Mouse (Mus musculus): ENCODE results near the gene Akt2.
A peak's percentile ranks its signal among the peaks of the same experiment; 100 is the strongest.

The Akt2 gene

DNA sequence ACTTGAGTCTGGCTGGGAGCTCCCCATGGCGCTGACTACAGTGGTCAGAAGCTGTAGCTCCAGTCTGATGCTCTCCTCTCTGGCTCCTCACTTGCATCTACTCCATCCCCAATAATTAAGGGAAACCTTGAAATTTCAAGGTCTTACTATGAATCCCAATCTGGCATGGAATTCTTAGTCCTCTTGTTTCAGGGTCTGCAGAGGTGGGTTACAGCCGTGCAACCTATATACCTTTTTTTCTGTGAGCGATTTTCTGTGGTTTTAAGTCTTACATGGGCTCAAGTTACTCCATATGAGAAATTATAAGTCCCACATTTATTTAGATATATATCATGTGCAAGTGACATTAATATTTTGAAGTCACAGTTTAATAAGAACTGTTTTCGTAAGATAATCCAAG lies 1.3 kb upstream of the Akt2 start:
- DNase-seq (ENCODE audit: low spot score): no peak

DNA sequence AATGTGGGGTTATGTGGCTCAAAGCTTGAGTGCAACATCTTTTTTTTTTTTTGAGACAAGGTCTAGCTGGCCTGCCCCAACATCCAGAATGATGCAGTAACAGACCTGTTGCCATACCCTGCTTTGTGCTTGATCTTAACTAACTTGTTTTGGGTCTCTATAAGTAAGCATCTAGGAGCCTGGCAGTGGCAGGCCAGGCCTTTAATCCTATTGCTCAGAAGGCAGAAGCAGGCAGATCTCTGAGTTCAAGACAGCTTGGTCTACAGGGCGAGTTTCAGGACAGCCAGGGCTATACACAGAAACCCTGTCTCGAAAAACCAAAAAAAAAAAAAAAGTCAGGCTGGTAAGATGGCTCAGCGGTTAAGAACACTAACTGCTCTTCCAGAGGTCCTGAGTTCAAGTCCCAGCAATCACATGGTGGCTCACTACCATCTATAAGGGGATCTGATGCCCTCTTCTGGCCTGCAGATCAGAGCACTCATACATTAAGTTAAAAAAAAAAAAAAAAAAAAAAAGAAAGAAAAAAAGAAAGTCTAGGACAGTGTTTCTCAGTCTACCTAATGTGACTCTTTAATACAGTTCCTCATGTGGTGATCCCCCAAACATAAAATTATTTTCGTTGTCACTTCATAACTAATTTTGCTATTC lies 662 bp upstream of the Akt2 start:
- DNase-seq (ENCODE audit: low spot score): no peak

DNA sequence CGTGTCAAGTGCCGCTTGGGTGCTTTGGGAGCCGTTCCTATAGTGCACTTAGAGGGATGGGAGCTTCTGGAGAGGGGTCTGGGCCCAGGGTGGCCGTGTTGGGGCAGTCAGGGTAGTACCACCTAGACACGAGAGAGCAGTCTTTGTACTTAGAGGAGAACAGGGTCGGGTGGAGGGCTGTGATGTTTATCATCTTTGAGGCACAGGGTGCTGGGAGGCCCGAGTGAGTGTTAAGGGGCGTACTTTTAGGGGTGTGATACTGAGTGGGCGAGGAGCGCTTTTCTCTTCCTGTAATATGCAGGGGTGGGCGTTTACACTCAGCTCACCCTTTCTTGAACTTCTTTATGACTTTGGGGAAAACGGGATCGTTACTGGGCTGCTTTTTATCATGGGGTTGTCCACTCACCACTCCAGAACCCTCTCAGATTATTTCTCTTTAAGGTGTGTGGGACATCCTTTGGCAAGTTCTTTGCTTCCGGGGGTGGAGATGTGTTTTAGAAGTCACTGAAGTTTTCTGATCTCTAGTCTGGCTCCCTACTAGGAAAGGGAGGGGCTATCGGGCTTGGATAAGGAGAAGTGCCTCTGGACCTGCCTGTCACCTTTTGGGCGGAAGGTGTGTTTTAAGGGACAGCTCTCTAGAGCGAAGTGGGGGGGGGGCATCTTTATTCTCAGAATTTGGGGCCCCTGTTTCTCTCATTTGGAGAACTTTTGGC lies 1.0 kb downstream of the Akt2 start:
- DNase-seq (ENCODE audit: low spot score): no peak

DNA sequence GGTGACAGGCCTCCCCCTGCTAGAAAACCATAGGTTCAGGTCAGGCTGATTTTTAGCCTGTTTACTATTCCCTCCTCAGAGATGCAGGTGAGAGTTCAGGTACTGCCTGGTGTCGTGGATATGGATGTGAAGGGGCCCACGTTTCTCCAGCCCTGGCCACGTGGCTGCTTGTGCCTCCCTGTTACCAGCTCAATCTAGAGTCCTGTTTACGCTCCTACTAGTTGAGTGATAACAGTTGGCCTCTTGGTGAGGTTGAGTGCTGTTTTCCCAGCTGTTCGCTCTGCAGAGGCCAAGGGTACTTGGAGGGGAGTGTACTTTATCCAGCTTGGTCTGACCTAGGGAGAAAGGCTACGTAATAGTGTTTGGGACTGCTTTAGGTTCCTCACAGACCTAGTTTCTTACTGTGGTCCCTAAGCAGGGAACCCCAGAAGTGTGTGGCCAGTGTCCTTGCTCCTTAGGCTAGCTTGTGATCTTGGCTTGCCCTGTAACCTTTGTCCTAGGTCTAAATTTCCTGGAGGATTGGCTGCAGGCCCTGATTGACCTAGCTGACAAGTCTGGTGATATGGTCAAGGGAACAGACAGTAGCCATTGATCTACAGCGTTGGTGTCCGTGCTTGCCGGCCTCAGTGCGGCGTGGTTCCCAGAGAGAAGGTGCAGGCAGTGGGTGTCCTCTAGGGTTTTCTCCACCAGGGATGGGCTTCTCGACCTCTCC lies 1.7 kb downstream of the Akt2 start:
- no peak for DNase-seq (ENCODE audit: low spot score)

DNA sequence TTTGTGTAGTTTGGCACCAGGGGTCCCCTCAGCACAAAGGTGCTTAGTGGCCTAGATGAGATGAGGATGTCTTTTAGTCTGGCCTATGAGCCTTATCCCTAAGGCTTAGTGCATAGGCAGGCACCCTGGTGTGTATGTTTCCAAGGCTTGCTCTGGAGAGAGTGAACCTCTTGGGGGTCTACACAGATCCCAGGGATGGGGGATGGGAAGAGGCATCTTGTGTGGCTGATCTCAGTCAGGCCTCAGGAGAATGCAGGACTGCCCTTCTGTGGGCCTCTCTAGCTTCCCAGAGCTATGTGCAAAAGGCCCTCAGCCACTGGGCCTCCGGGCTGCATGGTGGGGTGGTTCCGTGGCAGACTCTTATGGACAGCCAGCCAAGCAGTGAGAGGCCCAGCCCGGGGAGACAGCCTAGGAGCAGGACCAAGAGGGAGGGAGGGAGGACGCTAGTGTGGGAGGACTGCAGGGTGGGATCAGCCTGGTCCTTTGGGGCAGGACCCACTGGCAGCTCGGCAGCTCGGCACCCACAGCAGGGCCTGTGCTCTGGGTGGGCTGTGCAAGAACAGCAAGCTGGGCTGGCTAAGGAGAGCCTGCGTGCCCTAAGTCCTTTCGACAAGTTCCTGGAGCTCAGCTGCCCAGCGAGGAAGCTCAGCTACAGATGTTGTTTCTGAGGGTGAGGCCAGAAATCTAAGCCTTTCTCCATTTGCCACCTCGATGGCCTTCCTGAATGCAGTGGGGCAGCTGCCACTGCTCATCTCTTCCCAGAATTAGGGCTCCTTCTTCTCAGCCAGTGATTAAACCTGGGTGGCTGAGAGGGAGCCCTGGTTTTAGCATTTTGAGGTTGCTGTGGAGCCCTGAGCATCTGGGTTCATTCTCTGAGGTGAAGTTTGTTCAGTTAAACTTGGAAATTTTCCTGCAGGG lies 5.5 kb downstream of the Akt2 start:
- DNase-seq (ENCODE audit: low spot score): peak; percentile 40

DNA sequence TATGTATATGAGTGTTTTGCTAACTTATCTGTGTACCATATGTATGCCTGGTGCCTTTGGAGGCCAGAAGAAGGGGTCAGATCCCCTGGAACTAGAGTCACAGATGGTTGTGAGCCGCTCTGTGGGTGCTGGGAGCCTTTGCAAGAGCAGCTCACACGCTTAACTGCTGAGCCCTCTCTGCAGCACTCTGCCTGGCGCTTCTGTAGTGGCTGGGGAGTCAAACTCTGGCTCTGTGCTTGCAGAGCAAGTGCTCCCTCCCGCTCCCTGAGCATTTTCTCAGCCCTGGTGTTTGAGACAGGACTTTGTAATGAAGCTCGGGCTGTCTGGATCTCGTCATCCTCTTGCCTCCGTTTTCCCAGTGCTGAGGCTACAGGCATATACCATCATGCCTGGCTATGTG lies 6.7 kb downstream of the Akt2 start:
- no peak for DNase-seq (ENCODE audit: low spot score)

DNA sequence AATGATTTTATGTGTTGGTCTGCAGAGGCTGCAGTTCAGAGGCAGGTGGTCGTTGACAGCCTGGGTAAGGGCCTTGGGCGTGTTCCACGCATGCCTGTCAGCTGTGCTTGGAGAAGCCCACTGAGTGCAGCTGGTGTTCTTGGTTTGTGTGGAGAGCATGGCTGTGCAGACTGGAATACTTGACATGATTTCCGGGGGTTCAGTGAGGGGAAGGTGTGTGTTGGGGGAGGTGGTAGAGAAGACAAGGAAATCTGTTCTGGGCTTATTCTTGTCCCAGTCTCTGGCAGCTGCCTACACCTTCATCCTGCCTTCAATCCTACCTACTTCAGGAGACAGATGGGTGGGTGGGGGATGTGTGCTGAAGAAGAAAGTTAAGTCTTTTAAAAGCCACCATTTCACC lies 10.3 kb downstream of the Akt2 start:
- DNase-seq (ENCODE audit: low spot score): no peak

DNA sequence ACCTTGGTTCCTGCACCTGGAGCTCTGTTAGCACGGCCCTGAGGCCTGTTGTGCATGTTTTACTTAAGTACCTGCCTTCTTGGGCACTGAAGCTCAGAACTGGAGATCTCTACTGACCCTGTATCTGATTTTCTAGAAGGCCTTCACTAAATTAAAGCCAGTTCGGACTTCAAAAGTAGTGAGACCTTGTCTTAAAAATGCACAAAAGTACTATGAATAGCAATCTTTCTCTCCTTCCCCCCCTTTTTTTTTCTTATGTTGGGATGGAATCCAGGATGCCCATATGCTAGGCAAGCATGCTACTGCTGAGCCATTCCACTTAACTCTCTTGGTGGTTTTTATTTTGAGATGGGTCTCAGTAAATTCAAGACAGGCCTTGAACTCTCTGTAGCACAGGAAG lies 10.8 kb downstream of the Akt2 start:
- no peak for DNase-seq (ENCODE audit: low spot score)

DNA sequence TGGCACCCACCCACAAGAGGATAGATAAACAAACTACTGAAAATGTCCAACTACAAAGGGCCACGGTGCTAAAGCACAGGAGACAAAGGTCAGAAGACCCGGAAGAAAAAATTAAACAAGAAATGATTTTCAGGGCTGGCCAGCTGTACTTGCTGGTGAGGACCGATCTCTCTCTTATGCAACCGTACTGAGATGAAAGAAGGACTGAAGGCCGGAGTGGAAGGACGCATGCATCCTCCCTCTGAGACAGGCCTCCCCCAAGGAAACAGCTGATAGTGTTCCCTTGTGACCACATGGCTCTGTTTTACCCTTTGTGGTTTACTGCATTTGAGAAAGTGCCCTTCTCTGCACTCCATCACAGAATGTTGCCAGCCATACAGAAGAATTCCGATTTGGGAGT lies 11.5 kb downstream of the Akt2 start:
- DNase-seq (ENCODE audit: low spot score): no peak

DNA sequence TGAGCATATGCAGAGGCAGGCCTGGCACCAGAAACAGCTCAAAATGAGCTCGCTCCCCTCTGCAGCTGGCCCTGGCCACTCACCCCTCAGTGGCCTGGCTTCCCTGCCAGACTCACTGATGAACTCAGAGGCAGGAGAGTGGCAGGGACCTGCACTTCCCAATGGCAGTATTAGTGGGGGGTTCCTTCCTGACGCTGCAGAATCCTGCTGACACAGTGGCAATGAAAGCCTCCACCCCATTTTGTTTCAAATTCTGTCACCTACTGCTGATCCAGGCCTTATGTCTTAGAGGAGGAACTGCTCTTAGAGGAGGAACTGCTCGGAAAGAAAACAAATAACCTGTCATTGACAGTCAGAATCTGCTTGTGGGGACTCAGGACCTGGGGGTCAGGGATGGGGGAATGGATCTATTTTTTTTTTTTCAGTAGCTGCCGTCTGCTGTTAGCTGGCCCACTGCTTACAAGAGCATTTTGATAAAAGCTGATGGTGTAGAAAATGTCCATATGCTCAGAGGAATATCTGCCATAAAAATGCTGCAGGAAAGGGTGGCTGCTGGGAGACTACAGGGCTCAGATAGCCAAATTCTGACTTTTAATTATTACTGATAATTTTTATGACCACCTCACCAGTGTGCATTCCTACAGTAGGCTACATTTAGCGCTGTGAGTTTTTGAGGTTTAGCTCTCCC lies 13.5 kb downstream of the Akt2 start:
- no peak for DNase-seq (ENCODE audit: low spot score)

DNA sequence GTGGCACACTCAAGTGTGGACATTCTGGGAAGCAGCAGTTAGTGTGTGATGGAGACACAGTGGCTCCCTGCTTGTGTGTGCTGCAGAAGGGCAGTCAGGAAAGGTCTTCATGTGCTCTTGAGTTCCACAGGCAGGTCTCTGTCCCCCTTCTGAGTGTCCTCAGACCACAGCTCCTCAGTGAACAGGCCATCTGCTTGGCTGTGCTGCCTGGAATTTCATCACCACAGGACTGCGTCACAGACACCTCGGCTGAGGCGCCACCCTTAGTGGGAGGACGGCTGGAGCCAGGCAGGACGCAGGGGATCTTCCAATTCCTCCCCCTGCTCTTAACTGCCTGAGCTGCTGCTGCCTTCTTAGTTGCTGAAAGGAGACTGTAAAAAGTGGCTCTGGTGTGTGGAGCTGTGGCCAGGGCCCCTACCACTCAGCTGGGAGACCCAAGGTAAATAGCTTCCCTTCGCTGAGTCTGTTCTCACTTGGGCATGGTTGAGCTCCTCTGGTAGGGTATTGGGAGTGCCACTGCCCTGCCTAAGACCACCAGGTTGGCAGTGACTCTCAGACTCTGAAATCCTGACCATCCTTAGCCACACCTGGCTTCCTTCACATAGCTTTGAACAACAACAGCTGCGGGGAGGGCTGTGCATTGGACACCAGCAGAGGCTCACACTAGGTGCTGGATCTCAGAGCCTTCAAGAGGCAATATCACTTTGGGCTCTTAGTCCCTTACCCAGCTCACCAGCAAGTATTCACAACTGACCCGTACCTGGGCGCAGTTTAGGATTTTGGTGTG lies 14.3 kb downstream of the Akt2 start:
- DNase-seq (ENCODE audit: low spot score): peak; percentile 50

DNA sequence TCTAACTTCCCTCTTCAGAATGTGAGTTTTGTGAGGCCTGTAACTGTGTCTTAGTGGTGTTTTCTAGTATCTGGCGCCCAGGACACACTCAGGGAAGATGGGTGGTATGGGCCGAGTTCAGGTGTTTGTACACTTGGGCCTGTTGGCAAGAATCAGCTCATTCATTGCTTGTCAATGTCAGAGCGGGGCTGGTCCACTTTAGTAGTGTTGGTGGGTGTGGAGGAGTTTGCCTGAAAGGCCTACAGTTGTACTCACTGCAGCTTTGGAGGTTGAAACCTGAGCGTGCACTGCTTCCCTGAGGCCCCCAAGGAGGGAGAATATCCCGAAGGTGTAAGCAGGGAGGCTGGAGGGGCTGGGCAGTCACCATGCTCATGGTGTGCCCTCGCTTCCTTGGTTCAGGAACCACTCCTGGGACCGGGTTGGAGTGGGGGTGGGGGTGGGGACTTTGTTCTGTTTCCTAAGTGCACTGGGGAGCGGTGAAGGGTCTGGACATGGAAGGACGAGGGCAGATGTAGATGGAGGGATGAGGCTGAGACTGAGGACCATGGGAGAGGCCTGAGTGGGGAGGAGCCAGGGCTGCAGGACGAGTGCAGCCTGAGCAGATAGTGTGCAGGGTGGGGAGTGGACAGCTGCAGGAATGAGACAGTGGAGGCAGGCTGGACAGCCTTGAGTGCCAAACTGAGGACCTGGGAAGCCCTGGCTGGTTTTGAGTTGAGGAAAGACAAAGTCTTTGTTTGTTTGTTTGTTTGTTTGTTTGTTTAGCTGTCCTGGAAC lies 15.3 kb downstream of the Akt2 start:
- no peak for DNase-seq (ENCODE audit: low spot score)

DNA sequence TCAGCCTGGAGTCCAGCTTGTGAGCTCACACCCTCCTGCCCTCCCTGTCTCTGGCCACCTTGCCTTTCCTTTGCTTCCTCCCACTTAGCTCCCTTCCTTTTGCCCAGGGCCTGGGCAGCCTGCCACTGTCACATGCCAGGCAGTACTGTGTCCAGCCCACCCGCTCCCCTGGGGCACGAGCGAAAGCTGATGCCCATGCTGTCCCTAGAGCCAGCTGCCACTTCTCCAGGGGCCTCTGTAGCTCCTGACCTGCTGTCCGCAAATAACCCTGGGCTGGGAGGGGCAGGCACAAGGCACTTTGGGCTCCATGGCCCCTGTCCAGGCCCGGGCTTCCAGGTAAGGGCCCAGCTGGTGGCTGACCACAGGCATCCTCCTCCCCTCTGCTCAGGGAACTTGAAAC lies 16.2 kb downstream of the Akt2 start:
- DNase-seq (ENCODE audit: low spot score): no peak

DNA sequence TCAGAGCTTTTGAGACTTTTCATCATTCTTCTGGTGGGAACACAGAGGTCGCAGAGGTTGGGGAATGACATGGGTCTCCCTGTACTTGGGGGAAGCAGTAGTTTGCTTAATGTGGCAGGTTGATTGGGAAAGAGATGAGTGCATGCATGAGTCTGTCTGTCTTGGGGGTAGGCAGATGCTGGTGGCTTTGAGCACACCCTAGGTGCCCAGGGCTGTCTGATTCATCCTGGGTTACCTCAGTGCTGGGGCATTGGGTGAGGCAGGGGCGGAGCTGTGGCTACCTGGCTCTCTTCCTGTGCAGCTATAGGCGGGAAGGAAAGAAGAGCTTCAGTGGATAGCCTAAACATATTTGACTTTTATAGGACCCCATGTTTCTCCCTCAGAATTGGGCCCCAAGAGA lies 16.8 kb downstream of the Akt2 start:
- no peak for DNase-seq (ENCODE audit: low spot score)

DNA sequence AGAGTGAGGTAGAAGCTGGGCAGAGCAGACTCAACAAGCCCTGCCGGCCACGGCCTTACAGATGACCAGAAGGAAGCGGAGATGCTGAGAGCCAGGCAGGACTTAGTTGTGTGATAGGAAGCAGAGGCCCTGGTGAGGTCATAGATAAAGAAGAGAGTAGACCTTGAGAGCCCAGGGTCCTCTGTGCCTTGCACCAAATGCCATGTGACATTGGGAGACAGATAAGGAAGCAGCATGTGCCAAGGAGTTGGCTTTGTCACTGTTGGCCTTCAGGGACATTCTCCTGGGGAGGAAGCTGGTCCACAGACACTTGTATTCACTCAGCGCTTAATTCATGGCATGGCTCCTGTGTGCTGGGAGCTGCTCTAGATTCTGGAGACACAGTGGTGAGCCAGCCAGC lies 17.9 kb downstream of the Akt2 start:
- DNase-seq (ENCODE audit: low spot score): no peak

DNA sequence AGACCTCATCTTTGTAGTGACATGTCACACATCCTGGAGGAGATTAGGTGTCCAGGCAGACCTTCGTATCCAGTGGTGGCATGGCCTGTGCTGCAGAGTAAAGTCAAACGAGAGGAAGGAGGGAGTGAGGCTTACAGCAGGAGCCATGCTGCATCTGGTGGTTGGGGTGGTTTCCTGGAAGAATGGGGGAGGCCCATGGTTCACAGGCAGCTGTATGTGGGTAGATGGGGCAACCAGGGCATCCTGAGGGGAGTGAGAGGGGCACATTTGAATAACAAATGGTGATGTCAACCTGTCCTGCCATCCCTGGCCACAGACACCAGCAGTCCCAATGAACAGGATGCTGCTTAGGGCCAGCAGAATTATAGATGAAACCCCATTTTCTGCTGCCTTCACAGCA lies 18.3 kb downstream of the Akt2 start:
- DNase-seq (ENCODE audit: low spot score): no peak

DNA sequence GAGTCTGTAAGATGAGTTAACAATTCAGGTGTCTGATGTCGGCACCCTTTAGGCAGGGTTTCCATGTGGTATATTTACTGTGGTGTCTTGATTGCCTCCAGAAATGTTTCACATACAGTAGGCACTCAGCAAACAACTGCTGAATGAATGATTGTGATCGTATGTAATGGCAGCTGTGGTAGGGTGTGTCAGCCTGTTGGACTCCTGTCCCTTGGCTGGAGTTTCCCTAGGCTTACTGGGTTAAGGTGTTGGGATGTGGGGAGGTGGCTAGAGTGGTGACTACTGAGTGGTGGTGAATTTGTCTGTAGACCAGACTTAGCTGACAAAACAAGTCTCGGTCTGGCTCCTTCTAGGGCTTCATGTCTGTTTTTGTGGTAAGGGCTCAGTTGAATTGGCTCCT lies 19.0 kb downstream of the Akt2 start:
- DNase-seq (ENCODE audit: low spot score): no peak

DNA sequence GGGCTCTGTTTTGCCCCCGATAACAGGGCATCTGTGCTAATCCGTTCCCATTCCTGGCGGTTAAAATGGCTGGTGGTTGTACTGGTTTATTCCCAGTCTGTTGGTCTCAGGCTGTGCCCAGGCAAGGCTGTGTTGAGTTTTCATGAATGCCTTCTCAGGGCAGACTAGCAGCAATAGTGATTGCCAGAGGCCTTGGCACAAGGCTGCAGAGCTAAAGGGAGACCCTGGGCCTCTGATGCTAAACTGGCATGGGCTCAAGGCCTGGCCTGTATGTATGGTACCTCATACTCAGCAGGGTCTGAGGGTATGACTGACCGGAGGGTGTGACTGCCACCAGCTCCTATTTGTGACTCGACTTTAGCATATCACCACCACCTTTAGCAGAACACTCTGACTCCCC lies 19.5 kb downstream of the Akt2 start:
- no peak for DNase-seq (ENCODE audit: low spot score)

DNA sequence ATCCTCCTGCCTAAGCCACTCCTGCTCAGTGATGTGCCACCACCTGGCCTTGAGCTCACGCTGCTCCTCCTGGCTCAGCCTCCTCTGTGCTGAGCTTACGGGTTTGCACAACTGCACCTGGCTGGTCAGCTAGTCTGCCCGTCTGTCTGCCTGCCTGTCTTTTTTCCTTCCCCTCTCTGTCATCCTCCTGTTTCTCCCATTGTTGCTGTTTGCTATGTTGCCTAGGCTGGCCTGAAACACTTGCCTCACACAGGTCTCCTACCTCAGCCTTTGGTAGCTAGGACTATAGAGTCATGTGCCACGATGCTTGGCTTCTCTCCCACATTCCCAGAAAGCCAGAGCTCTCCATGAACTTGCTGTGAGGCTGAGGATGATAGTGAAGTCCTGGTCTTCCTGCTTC lies 21.6 kb downstream of the Akt2 start:
- DNase-seq (ENCODE audit: low spot score): no peak
